Mouse (Mus musculus) forebrain, embryonic 16.5 days (tissue): ENCODE measurements around the gene Gemin5. TPM values are rescaled to one million over a fixed set of nuclear protein-coding genes. Genes with fewer than 3 reads are reported as not detected.
"Not testable (repeated sequence)": the region's sequence is repeated elsewhere in the genome, so short reads cannot be mapped to it uniquely, and the experiment has no call there.

ENCODE experiments used
- ATAC-seq: fragments of 200-750 bp; cut with Nextera tagmentation; 2 replicates; pipeline ENCODE4 v1.8.0; 2017; ENCODE audit warnings: mild to moderate bottlenecking, moderate library complexity
- H3K27ac ChIP-seq: fragments of 300-500 bp; sonication (generic); 2 replicates; pipeline ENCODE4 v1.5.1; 2014; ENCODE audit warnings: low read length, control low read depth
- H3K27me3 ChIP-seq: fragments of 300-500 bp; sonication (generic); replicated peaks from 2 replicates; pipeline ENCODE4 v1.6.1; 2014; ENCODE audit warnings: low read length; ENCODE audit not compliant: control insufficient read depth, insufficient read depth
- H3K36me3 ChIP-seq: fragments of 300-500 bp; sonication (generic); 2 replicates; pipeline ENCODE4 v1.6.1; 2014; ENCODE audit not compliant: control insufficient read depth, insufficient read depth
- H3K4me1 ChIP-seq: fragments of 300-500 bp; sonication (generic); replicated peaks from 2 replicates; pipeline ENCODE4 v1.6.1; 2014; ENCODE audit warnings: low read length; ENCODE audit not compliant: control insufficient read depth, insufficient read depth
- H3K4me2 ChIP-seq: fragments of 300-500 bp; sonication (generic); 2 replicates; pipeline ENCODE4 v1.6.1; 2014; ENCODE audit warnings: mild to moderate bottlenecking, low read length, control low read depth
- H3K4me3 ChIP-seq: fragments of 300-500 bp; sonication (generic); replicated peaks from 2 replicates; pipeline ENCODE4 v1.5.1; 2014; ENCODE audit warnings: mild to moderate bottlenecking, low read length, control low read depth
- H3K9ac ChIP-seq: fragments of 300-500 bp; sonication (generic); replicated peaks from 2 replicates; pipeline ENCODE4 v1.6.1; 2014; ENCODE audit warnings: low read depth, low read length, control low read depth
- H3K9me3 ChIP-seq: fragments of 300-500 bp; sonication (generic); 2 replicates; pipeline ENCODE4 v1.6.1; 2016; ENCODE audit warnings: low read length; ENCODE audit not compliant: control insufficient read depth
- WGBS: fragments of 180-500 bp; shearing (Covaris S2); extraction: QIAGEN DNeasy Blood & Tissue Kit; methylation state at CpG from one replicate; pipeline ENCODE4 v1.1.7; 2014; 5-methylcytosine and 5-hydroxymethylcytosine counted together
- polyA plus RNA-seq: library from polyadenylated mRNA; unstranded; fragments of >200 nt; fragmentation: Nextera tagmentation; extraction: Ambion mirVana; gene quantifications from 2 replicates; pipeline ENCODE4 v1.2.1, GENCODE M21; 2015

The Gemin5 gene
- polyA plus RNA-seq, 1 experiment from 2014 or later = 14.9 TPM

GRCm38 (mm10) chr11:58201052-58201451 lies 32.7 kb upstream of the Gemin5 start:
- Histone ChIP-seq H3K27me3 (no peaks in the 10 kb centered on the region), H3K9me3 (no peaks in the 10 kb centered on the region), H3K36me3 (no peaks in the 10 kb centered on the region), H3K27ac (no peak overlapping the region), H3K4me1 (peaks cover 3% of the 10 kb centered on the region; the same call in 1 of the 2 replicates), H3K4me3 (no peak overlapping the region), H3K4me2 (no peak overlapping the region), H3K9ac (no peak overlapping the region)
- ATAC-seq = no peak
- WGBS = 77% methylated on average over 12 of the region's 12 CpGs

- no peak overlapping the region for H3K4me2 ChIP-seq
- 86% methylated on average over 4 of the region's 4 CpGs for WGBS
- no peaks in the 10 kb centered on the region for H3K27me3 ChIP-seq
- H3K36me3 ChIP-seq = no peaks in the 10 kb centered on the region
- no peak overlapping the region for H3K4me3 ChIP-seq
- no peak overlapping the region for H3K27ac ChIP-seq
- H3K9me3 ChIP-seq = no peaks in the 10 kb centered on the region
- no peak for ATAC-seq
- H3K9ac ChIP-seq = no peak overlapping the region
- peaks cover 3% of the 10 kb centered on the region; the same call in 1 of the 2 replicates for H3K4me1 ChIP-seq
Observed at GRCm38 (mm10) chr11:58200226-58200625, 31.9 kb upstream of the Gemin5 start.

GRCm38 (mm10) chr11:58199229-58200037 lies 31.1 kb upstream of the Gemin5 start, which contains the start of the genes Igtp and Irgm2:
Igtp (plus strand) TSS chr11:58199556.
Irgm2 (plus strand) TSS chr11:58199618.
- WGBS = 8% methylated on average over 14 of the region's 15 CpGs
- not testable (repeated sequence) for H3K9me3 ChIP-seq, H3K4me1 ChIP-seq, H3K36me3 ChIP-seq, H3K27me3 ChIP-seq, ATAC-seq, H3K27ac ChIP-seq
- Histone ChIP-seq H3K4me3 (peak within 1 kb of the TSS; percentile 45), H3K9ac (peak within 1 kb of the TSS; percentile 35), H3K4me2 (peak within 1 kb of the TSS; percentile 70)

GRCm38 (mm10) chr11:58198663-58199062 lies 30.3 kb upstream of the Gemin5 start:
- no peak for ATAC-seq
- Histone ChIP-seq H3K4me1 (peaks cover 3% of the 10 kb centered on the region; the same call in 1 of the 2 replicates), H3K9me3 (no peaks in the 10 kb centered on the region), H3K36me3 (no peaks in the 10 kb centered on the region), H3K27me3 (no peaks in the 10 kb centered on the region), H3K9ac (no peak overlapping the region), H3K27ac (no peak overlapping the region), H3K4me3 (peak overlapping the region; percentile 45), H3K4me2 (peak overlapping the region; percentile 70)
- 85% methylated on average over 4 of the region's 4 CpGs for WGBS

GRCm38 (mm10) chr11:58193860-58194520 lies 25.7 kb upstream of the Gemin5 start:
- Histone ChIP-seq H3K4me2 (no peak overlapping the region), H3K27ac (no peak overlapping the region), H3K4me1 (no peaks in the 10 kb centered on the region), H3K36me3 (no peaks in the 10 kb centered on the region), H3K9me3 (no peaks in the 10 kb centered on the region), H3K9ac (no peak overlapping the region), H3K4me3 (no peak overlapping the region), H3K27me3 (no peaks in the 10 kb centered on the region)
- no peak for ATAC-seq
- WGBS = 45% methylated on average over 4 of the region's 4 CpGs

GRCm38 (mm10) chr11:58193326-58193725 lies 25.0 kb upstream of the Gemin5 start:
- H3K4me1 ChIP-seq = no peaks in the 10 kb centered on the region
- no peak overlapping the region for H3K4me2 ChIP-seq
- no peaks in the 10 kb centered on the region for H3K9me3 ChIP-seq
- no peak overlapping the region for H3K4me3 ChIP-seq
- no peaks in the 10 kb centered on the region for H3K36me3 ChIP-seq
- no peak overlapping the region for H3K27ac ChIP-seq
- WGBS = 80% methylated on average over 3 of the region's 3 CpGs
- ATAC-seq = no peak
- no peaks in the 10 kb centered on the region for H3K27me3 ChIP-seq
- H3K9ac ChIP-seq = no peak overlapping the region

- no peak for ATAC-seq
- H3K4me2 ChIP-seq = no peak overlapping the region
- H3K27ac ChIP-seq = no peak overlapping the region
- no peaks in the 10 kb centered on the region for H3K9me3 ChIP-seq
- H3K36me3 ChIP-seq = no peaks in the 10 kb centered on the region
- H3K27me3 ChIP-seq = no peaks in the 10 kb centered on the region
- no peak overlapping the region for H3K9ac ChIP-seq
- no peaks in the 10 kb centered on the region for H3K4me1 ChIP-seq
- 96% methylated on average over 6 of the region's 6 CpGs for WGBS
- no peak overlapping the region for H3K4me3 ChIP-seq
Observed at GRCm38 (mm10) chr11:58189675-58190074, 21.3 kb upstream of the Gemin5 start.

GRCm38 (mm10) chr11:58183579-58183978 lies 15.2 kb upstream of the Gemin5 start:
- Histone ChIP-seq H3K9me3 (no peaks in the 10 kb centered on the region), H3K9ac (no peak overlapping the region), H3K27ac (no peak overlapping the region), H3K27me3 (no peaks in the 10 kb centered on the region), H3K36me3 (peaks cover 2% of the 10 kb centered on the region; the same call in 1 of the 2 replicates), H3K4me2 (no peak overlapping the region), H3K4me1 (no peaks in the 10 kb centered on the region), H3K4me3 (no peak overlapping the region)
- 100% methylated on average over 3 of the region's 3 CpGs for WGBS
- no peak for ATAC-seq

- Histone ChIP-seq H3K27me3 (no peaks in the 10 kb centered on the region), H3K4me1 (no peaks in the 10 kb centered on the region), H3K4me3 (no peak overlapping the region), H3K36me3 (peaks cover 16% of the 10 kb centered on the region), H3K27ac (no peak overlapping the region), H3K9me3 (no peaks in the 10 kb centered on the region), H3K4me2 (no peak overlapping the region), H3K9ac (no peak overlapping the region)
- 88% methylated on average over 7 of the region's 7 CpGs for WGBS
- no peak for ATAC-seq
Observed at GRCm38 (mm10) chr11:58180756-58181155, 12.4 kb upstream of the Gemin5 start.
